Mouse (Mus musculus): ENCODE measurements at regions not wholly inside any gene's neighbourhood (a gene's known extent, or its start where the extent isn't known, plus 50 kb on each side); places are given as distances from the start of the nearest gene placed in this dataset.

DNA sequence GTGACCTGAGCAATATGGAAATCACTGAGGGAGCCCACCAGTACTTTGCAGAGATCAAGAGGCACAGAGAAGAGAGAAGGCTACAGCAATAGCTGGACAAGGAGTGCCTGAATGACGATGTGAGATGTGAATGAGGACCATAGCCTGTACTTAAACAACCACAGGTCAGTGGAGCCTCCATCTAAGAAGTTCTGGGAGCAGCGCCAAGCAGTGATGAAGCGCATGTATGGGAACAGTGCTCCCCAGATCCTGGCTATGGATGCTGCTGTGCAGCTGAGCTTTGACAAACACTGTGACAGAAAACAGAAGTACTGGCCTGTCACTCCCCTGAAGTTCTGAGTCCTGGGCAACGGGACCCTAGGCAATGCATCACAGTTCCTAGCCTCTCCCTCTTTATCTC, 875.3 kb downstream of the Phex start:
- peak in 1 of 2 experiments; percentile 6 for DNase-seq

DNA sequence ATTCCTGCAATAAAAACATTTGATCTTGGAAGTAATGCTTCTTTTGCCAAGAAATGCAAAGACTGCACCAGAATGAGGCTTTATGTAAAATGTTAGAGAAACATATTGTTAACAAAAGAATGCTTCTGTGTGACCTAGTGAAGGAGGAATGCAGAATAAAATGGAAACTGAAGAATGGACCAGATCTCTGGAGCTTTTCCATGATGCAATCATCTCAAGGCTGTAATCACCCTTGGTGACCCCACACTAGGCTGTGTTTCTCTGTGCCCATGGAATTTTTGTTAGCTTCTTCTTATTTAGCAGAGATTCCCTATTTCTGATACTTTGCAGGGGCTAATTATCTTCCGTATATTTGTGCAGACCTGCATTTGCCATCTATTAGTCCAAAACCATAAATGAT, 877.6 kb downstream of the Phex start:
- no peak for DNase-seq
